In genomic region chr7:131966023-131966915, GRCm38 (mm10) we compare ENCODE assay signal across 11 mouse cellular contexts. TPM values are rescaled to one million over a fixed set of nuclear protein-coding genes. Genes with fewer than 3 reads are reported as not detected.
DNase-seq lines count a peak whose midpoint lies in the region; ATAC-seq and TF ChIP-seq lines count a peak whose summit lies in the region.
"Had no signal": no experiment of that assay in that cellular context is flagged by ENCODE, and none has a peak within 500 bp of the region (broad histone marks: within the 10 kb centered on the region; RNA-seq: fewer than 3 reads in every experiment).

Gene Gpr26 (plus strand): TSS chr7:131966460.

- TF ChIP-seq CTCF in kidney, adult 2 months (conservative IDR thresholded peaks at IDR 0.05; ENCODE audit: insufficient read depth, insufficient read length, low read depth, low read length): no peak

- no peaks in the 10 kb centered on the region for H3K9me3 ChIP-seq in kidney, embryonic 15.5 days (replicated peaks)
- H3K9me3 ChIP-seq in forebrain, embryonic 13.5 days (replicated peaks): no peaks in the 10 kb centered on the region
- no peaks in the 10 kb centered on the region for H3K9me3 ChIP-seq in neural tube, embryonic 15.5 days (replicated peaks)

- TF ChIP-seq POLR2A in kidney, adult 2 months (IDR thresholded peaks at IDR 0.05; ENCODE audit: low read depth, low read length): no peak

- H3K27ac ChIP-seq in kidney, embryonic 15.5 days: no peak within 1 kb of the TSS
- no peak within 1 kb of the TSS for H3K27ac ChIP-seq in kidney, adult 2 months (ENCODE audit: insufficient read depth, low read depth, low read length)
- peak within 1 kb of the TSS; percentile 70 for H3K27ac ChIP-seq in forebrain, embryonic 13.5 days
- H3K27ac ChIP-seq in neural tube, embryonic 15.5 days (replicated peaks): peak within 1 kb of the TSS; percentile 87

- no peak for DNase-seq in kidney, adult 2 months
- peak; percentile 45 to 50 for DNase-seq in layer of hippocampus, postnatal 36 days
- DNase-seq in Muller cell, postnatal 12 days (ENCODE audit: inconsistent ontology term): no peak
- no peak for DNase-seq in adrenal gland, postnatal 25 days
- DNase-seq in cerebellum, adult 9-10 months: no peak

- peak within 1 kb of the TSS; percentile 46 for H3K4me2 ChIP-seq in kidney, embryonic 15.5 days
- peak within 1 kb of the TSS; percentile 66 for H3K4me2 ChIP-seq in forebrain, embryonic 13.5 days
- peak within 1 kb of the TSS; percentile 78 for H3K4me2 ChIP-seq in neural tube, embryonic 15.5 days

- 3% methylated on average over 28 of the region's 32 CpGs for WGBS in kidney, embryonic 15.5 days
- 3% methylated on average over 32 of the region's 32 CpGs for WGBS in kidney, adult 2 months
- WGBS in forebrain, embryonic 13.5 days: 1% methylated on average over 31 of the region's 32 CpGs
- WGBS in neural tube, embryonic 15.5 days: under 1% methylated on average over 23 of the region's 32 CpGs

- no peak within 1 kb of the TSS for H3K9ac ChIP-seq in kidney, embryonic 15.5 days
- H3K9ac ChIP-seq in forebrain, embryonic 13.5 days: peak within 1 kb of the TSS; percentile 68
- peak within 1 kb of the TSS; percentile 89 for H3K9ac ChIP-seq in neural tube, embryonic 15.5 days (replicated peaks)

- H3K27me3 ChIP-seq in kidney, embryonic 15.5 days: peaks cover 57% of the 10 kb centered on the region
- H3K27me3 ChIP-seq in kidney, adult 2 months (replicated peaks; ENCODE audit: control insufficient read depth, insufficient read depth, low read length): no peaks in the 10 kb centered on the region
- peaks cover 56% of the 10 kb centered on the region for H3K27me3 ChIP-seq in forebrain, embryonic 13.5 days
- H3K27me3 ChIP-seq in neural tube, embryonic 15.5 days (replicated peaks): peaks cover 18% of the 10 kb centered on the region

- peaks cover 9% of the 10 kb centered on the region; the same call in 1 of the 2 replicates for H3K4me1 ChIP-seq in kidney, embryonic 15.5 days
- H3K4me1 ChIP-seq in kidney, adult 2 months (ENCODE audit: control insufficient read depth, insufficient read depth, low read length): no peaks in the 10 kb centered on the region
- peaks cover 17% of the 10 kb centered on the region for H3K4me1 ChIP-seq in forebrain, embryonic 13.5 days
- peaks cover 48% of the 10 kb centered on the region for H3K4me1 ChIP-seq in neural tube, embryonic 15.5 days

- 0 out of 2 replicates have a peak, but pooled peaks have one; percentile 40 for ATAC-seq in kidney, embryonic 15.5 days (replicated peaks; ENCODE audit: low FRiP score)
- peak; percentile 83 for ATAC-seq in forebrain, embryonic 13.5 days
- peak; percentile 88 for ATAC-seq in neural tube, embryonic 15.5 days (ENCODE audit: low FRiP score)

- H3K4me3 ChIP-seq in kidney, embryonic 15.5 days (replicated peaks): peak within 1 kb of the TSS; percentile 20; the same call in 1 of the 2 replicates
- no peak within 1 kb of the TSS for H3K4me3 ChIP-seq in kidney, adult 2 months (ENCODE audit: insufficient read depth, low read depth, low read length)
- peak within 1 kb of the TSS; percentile 50 for H3K4me3 ChIP-seq in forebrain, embryonic 13.5 days
- H3K4me3 ChIP-seq in neural tube, embryonic 15.5 days (replicated peaks): peak within 1 kb of the TSS; percentile 66

- no peaks in the 10 kb centered on the region for H3K36me3 ChIP-seq in kidney, embryonic 15.5 days
- H3K36me3 ChIP-seq in kidney, adult 2 months (ENCODE audit: control insufficient read depth, insufficient read depth, low read length): no peaks in the 10 kb centered on the region
- H3K36me3 ChIP-seq in forebrain, embryonic 13.5 days (ENCODE audit: poor library complexity, severe bottlenecking): no peaks in the 10 kb centered on the region
- H3K36me3 ChIP-seq in neural tube, embryonic 15.5 days: no peaks in the 10 kb centered on the region

RNA-seq across cellular contexts. Expression of gene Gpr26, which starts in this region (rescaled TPM):
- polyA plus RNA-seq in kidney, embryonic 15.5 days (2015; fragmentation: Nextera tagmentation; extraction: Ambion mirVana): not detected in 2 replicates
- not detected in 2 replicates for polyA plus RNA-seq in kidney, adult 2 months (2012; rRNA removed)
- 1.2 and 1.5 TPM in 2 replicates for polyA plus RNA-seq in forebrain, embryonic 13.5 days (2015; fragmentation: Nextera tagmentation; extraction: Ambion mirVana)
- total RNA-seq in layer of hippocampus, postnatal 36 days (2021): 10 to 100 TPM; 52.0 to 53.4 TPM
- 2.2 and 2.8 TPM in 2 replicates for polyA plus RNA-seq in neural tube, embryonic 15.5 days (2015; fragmentation: Nextera tagmentation; extraction: Ambion mirVana)
- not detected in 2 replicates for total RNA-seq in adrenal gland, postnatal 25 days (2021)
- total RNA-seq: common myeloid progenitor, adult 5-6 weeks; liver, adult 2 months had no signal
- polyA plus RNA-seq: liver, adult 2 months; stomach, embryonic 16.5 days had no signal

Comparison
In these comparisons a context has a peak if more than half of its experiments do, and no peak if none do; other contexts are left out.
1. RNA of gene Gpr26 (total RNA-seq): 52.0 to 53.4 TPM in layer of hippocampus, postnatal 36 days; not detected in adrenal gland, postnatal 25 days; every median in the first group is over 10 times any median in the second.
2. Peak in ATAC-seq, H3K4me3 ChIP-seq and H3K4me2 ChIP-seq in kidney, embryonic 15.5 days; RNA of the gene not detected or under 1 TPM.
3. H3K27ac ChIP-seq: peak in forebrain, embryonic 13.5 days (single experiment) and neural tube, embryonic 15.5 days (single experiment); none in kidney, embryonic 15.5 days (single experiment) and kidney, adult 2 months (single experiment).
4. DNase-seq: peak in layer of hippocampus, postnatal 36 days (2 of 2); none in kidney, adult 2 months (single experiment), Muller cell, postnatal 12 days (single experiment), adrenal gland, postnatal 25 days (single experiment) and cerebellum, adult 9-10 months (single experiment).
5. Peak in every context shown above with its lines, with median percentiles within 50 percentile points of each other: ATAC-seq and H3K4me2 ChIP-seq.